Mouse (Mus musculus) hematopoietic stem cell, adult 5-6 weeks (primary cell): Measurements from ENCODE around the gene Ptgds. TPM values are rescaled to one million over a fixed set of nuclear protein-coding genes. Genes with fewer than 3 reads are reported as not detected.

ENCODE experiments used
- ATAC-seq, 2 experiments: fragments of 125-278 bp in 1 of 2; replicated peaks in 1 of 2; 2 replicates each; pipeline ENCODE4 v1.8.0; 2016 to 2017; ENCODE audit warnings: inconsistent platforms in 2 of 2, mild to moderate bottlenecking in 2 of 2, moderate number of reproducible peaks in 2 of 2, low read depth in 1 of 2, moderate TSS enrichment in 1 of 2; ENCODE audit not compliant: low FRiP score in 2 of 2, poor library complexity in 2 of 2, severe bottlenecking in 2 of 2, insufficient read depth in 1 of 2, low TSS enrichment in 1 of 2
- total RNA-seq: library from RNA; stranded (forward); fragments of 172-1452, 232-1000 nt; gene quantifications from 2 replicates; pipeline ENCODE4 v1.2.3, GENCODE M21; 2017

The Ptgds gene
- total RNA-seq: 3.4 and 3.5 TPM in 2 replicates

DNA sequence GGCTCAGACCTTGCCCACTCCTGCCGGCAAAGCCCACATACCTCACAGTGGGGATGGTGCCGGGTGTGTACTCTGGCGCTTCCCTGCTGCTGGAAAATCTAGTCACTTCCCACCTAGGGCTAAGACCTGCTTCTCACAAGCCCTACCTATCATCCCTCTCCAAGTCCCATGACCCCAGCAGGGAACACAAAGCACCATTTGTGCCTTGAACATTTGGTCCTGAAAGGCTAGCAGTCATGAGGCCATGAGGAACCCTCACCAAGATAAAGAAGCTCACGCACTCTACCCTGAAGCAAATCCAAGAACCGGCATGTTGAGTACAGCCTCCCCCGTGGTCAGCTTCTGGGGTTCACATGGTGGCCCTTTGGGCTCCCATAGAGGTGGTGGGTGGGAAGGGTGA is at the start of gene Ptgds:
Gene Ptgds (minus strand): TSS at position 78 of the 400 bp plus-strand sequence.
- ATAC-seq: no peak

DNA sequence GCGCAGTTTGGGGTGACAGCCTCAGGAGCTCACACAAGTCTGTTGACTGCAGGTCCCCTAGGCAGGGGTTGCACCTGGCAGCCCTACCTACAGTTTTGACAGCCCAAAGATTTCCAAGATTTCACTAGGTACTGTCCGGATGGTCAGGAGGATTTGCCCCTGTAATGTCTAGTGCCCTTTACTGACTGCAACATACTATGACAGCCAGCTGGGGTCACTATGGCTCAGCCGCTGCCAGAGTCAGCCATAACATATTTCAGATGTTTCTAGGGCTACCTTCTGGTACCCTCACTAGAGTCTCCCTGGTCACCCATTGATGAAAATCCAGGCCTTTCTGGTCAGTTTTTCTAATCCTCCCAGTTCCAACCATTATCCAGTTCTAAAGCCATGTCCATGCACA is 40.1 kb upstream of the Ptgds start:
- ATAC-seq: no peak

GRCm38 (mm10) chr2:25506964-25507363 is 37.1 kb upstream of the Ptgds start:
- peak; percentile 73 to 74 for ATAC-seq

DNA sequence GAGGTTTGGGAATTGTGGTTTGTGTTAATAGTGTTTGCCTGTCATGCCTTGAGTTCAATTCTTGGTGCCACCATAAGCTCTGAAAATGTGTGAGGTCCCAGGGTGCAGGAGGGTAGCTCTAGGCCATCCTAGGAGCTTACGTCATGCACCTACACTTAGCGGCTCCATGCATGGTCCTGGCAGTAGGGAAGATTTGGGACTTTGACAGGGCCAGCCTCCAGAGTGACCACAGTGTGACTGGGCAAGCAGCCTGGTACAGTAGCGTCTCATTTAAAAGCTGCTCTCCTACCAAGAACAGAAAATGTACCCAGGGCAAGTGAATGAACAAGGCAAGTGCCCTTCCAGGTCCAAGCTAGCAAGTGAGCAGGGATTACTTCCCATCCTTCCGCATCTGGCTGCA is 36.0 kb upstream of the Ptgds start:
- ATAC-seq: no peak

DNA sequence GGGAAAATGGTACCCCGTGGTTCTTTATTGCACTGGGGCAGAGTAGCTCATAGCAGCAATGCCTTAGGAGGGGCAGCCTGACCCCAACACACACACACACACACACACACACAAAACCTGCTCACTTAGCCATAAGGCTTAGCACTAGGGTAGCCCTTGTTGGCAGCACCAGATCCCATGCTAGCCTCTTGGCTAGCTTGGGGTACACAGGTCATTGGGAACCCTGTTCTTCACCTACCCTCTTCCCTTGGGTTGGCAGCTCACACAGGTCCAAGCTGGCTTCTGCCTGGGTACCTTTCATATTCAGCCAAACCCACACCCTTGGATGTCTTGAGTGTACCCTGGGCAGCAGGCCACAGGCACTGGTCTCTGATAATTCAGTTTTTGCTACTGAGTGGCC is 35.2 kb upstream of the Ptgds start:
- no peak for ATAC-seq

GRCm38 (mm10) chr2:25504538-25504937 is 34.7 kb upstream of the Ptgds start:
- no peak for ATAC-seq

GRCm38 (mm10) chr2:25502726-25503125 is 32.9 kb upstream of the Ptgds start:
- no peak for ATAC-seq

- ATAC-seq: no peak
Measured at GRCm38 (mm10) chr2:25501593-25502486, 32.0 kb upstream of the Ptgds start, which contains the start of gene C8g. Gene C8g, minus strand, starts transcription at chr2:25501719.

- ATAC-seq: peak; percentile 73 to 81
Measured at GRCm38 (mm10) chr2:25500576-25501405, 30.9 kb upstream of the Ptgds start, which contains the start of gene Fbxw5. Gene Fbxw5, plus strand, starts transcription at chr2:25500750.

- no peak for ATAC-seq
Measured at GRCm38 (mm10) chr2:25500071-25500575, 30.3 kb upstream of the Ptgds start.

GRCm38 (mm10) chr2:25498622-25499478 is 29.0 kb upstream of the Ptgds start:
- no peak for ATAC-seq

- ATAC-seq: peak; percentile 24 to 38; a peak in 1 of 4 replicates
Measured at GRCm38 (mm10) chr2:25497846-25498575, 28.2 kb upstream of the Ptgds start.

- no peak for ATAC-seq
Measured at GRCm38 (mm10) chr2:25496462-25496861, 26.6 kb upstream of the Ptgds start.

GRCm38 (mm10) chr2:25493476-25493961 is 23.7 kb upstream of the Ptgds start, which contains the start of gene Lcn12:
Gene Lcn12, minus strand, starts transcription at chr2:25493911.
- no peak for ATAC-seq

DNA sequence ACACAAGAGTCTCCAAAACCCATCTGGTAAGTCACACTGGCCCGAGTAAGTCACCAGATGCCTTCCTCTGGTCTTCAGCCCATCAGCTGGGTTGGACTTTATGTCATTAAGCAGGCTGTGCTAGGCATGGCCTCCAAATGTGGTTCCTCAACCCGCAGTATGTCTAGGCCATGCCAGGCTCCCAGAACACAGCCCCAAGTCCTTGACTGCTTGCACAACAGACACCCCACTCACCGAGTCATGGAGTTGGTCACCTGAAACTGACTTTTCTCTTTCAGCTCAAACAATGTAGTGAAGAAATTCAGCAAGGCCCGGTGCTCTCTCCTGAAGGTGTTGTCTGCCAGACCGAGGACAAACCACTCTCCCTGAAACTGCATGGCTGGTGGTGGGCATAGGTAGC is 23.1 kb upstream of the Ptgds start:
- no peak for ATAC-seq

GRCm38 (mm10) chr2:25488671-25489068 is 18.8 kb upstream of the Ptgds start:
- ATAC-seq: no peak
